Mouse (Mus musculus) G1E (cell line): Measurements from ENCODE around the gene Rccd1.

Experiments
- CTCF ChIP-seq: IDR thresholded peaks from 2 replicates; pipeline ENCODE4 v1.5.1; 2012; ENCODE audit warnings: low read depth, low read length, inconsistent platforms, mixed read lengths
- GATA1 ChIP-seq: IDR thresholded peaks from 2 replicates; pipeline ENCODE4 v1.6.1; 2012; ENCODE audit warnings: borderline replicate concordance, low read length, inconsistent platforms, mixed read lengths
- GATA2 ChIP-seq: IDR thresholded peaks from 2 replicates; pipeline ENCODE4 v1.6.1; 2012; ENCODE audit warnings: low read depth, low read length, inconsistent platforms, borderline replicate concordance
- POLR2AphosphoS5 ChIP-seq: IDR thresholded peaks from 2 replicates; pipeline ENCODE4 v1.6.1; 2012; ENCODE audit warnings: low read depth, low read length, inconsistent platforms; ENCODE audit not compliant: insufficient replicate concordance

- TF ChIP-seq CTCF (no peak), POLR2AphosphoS5 (no peak), GATA1 (no peak), GATA2 (no peak)
Measured at GRCm38 (mm10) chr7:80367232-80367631, 43.0 kb upstream of the Rccd1 start.
